Mouse (Mus musculus) limb, embryonic 15.5 days (tissue): ENCODE results near the gene Papss1. TPM values are rescaled to one million over a fixed set of nuclear protein-coding genes. Genes with fewer than 3 reads are reported as not detected.
A peak's percentile ranks its signal among the peaks of the same experiment; 100 is the strongest.

ENCODE experiments used
- ATAC-seq: fragments of 200-750 bp; cut with Nextera tagmentation; 2 replicates; pipeline ENCODE4 v1.8.0; 2017; ENCODE audit warnings: low read depth, moderate TSS enrichment; ENCODE audit not compliant: insufficient number of reproducible peaks, low FRiP score, low TSS enrichment
- H3K27ac ChIP-seq: fragments of 300-500 bp; sonication (generic); 2 replicates; pipeline ENCODE4 v1.5.1; 2015; ENCODE audit warnings: moderate library complexity, mild to moderate bottlenecking, inconsistent platforms
- H3K27me3 ChIP-seq: fragments of 300-500 bp; sonication (generic); 2 replicates; pipeline ENCODE4 v1.6.1; 2015; ENCODE audit warnings: inconsistent platforms
- H3K36me3 ChIP-seq: fragments of 300-500 bp; sonication (generic); 2 replicates; pipeline ENCODE4 v1.6.1; 2015; ENCODE audit warnings: inconsistent platforms
- H3K4me1 ChIP-seq: fragments of 300-500 bp; sonication (generic); 2 replicates; pipeline ENCODE4 v1.6.1; 2015; ENCODE audit warnings: inconsistent platforms
- H3K4me2 ChIP-seq: fragments of 300-500 bp; sonication (generic); 2 replicates; pipeline ENCODE4 v1.6.1; 2015; ENCODE audit warnings: mild to moderate bottlenecking, inconsistent platforms
- H3K4me3 ChIP-seq: fragments of 300-500 bp; sonication (generic); 2 replicates; pipeline ENCODE4 v1.5.1; 2015; ENCODE audit warnings: mild to moderate bottlenecking, inconsistent platforms
- H3K9ac ChIP-seq: fragments of 300-500 bp; sonication (generic); 2 replicates; pipeline ENCODE4 v1.6.1; 2015; ENCODE audit warnings: inconsistent platforms
- H3K9me3 ChIP-seq: fragments of 300-500 bp; sonication (generic); 2 replicates; pipeline ENCODE4 v1.6.1; 2016; ENCODE audit warnings: inconsistent platforms
- whole genome bisulfite sequencing: fragments of 180-500 bp; shearing (Covaris S2); methylation state at CpG from one replicate; pipeline ENCODE4 v1.1.7; 2015; 5-methylcytosine and 5-hydroxymethylcytosine counted together
- polyA plus RNA-seq: library from polyadenylated mRNA; unstranded; fragments of >200 nt; fragmentation: Nextera tagmentation; extraction: Ambion mirVana; gene quantifications from 2 replicates; pipeline ENCODE4 v1.2.1, GENCODE M21; 2015

Papss1 gene
- polyA plus RNA-seq, 1 experiment from 2014 or later, result 132 TPM

GRCm38 (mm10) chr3:131638216-131638615 lies 73.6 kb downstream of the Papss1 start:
- H3K4me2 ChIP-seq, result no peak overlapping the region
- 36% methylated on average over 7 of the region's 7 CpGs for WGBS
- ATAC-seq, result no peak
- H3K27ac ChIP-seq, result peak overlapping the region; percentile 43; the same call in 1 of the 2 replicates
- H3K27me3 ChIP-seq, result no peaks in the 10 kb centered on the region
- H3K9ac ChIP-seq, result no peak overlapping the region
- H3K4me1 ChIP-seq, result peaks cover 16% of the 10 kb centered on the region
- H3K4me3 ChIP-seq, result no peak overlapping the region
- H3K9me3 ChIP-seq, result no peaks in the 10 kb centered on the region
- peaks cover 14% of the 10 kb centered on the region for H3K36me3 ChIP-seq

DNA sequence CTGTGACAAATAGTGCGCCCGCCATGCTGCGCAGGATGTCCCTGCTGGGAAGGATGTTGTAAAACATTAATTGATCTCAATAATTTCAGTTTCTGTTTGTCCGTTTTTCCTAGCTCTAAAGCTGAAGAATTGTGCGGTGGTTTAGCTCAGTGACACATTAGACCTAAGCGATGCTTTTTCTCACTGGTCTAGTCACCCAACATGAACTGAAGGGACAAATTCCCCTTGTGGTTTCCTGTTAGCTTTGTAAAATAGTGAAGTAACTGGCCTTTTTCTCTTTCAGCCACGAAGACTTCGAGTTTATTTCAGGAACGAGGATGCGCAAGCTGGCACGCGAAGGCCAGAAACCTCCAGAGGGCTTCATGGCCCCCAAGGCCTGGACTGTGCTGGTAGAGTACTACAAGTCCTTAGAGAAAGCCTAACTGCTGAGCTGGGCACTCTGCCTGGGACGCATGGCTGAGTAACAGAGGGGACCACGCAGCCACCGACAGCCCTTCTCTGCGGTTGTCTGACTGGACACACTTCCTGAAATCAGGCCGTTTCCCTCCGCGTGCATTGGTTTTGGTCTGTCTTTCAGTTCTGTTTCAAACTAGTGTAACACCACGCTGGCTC lies 78.2 kb downstream of the Papss1 start:
- Histone ChIP-seq H3K36me3 (peaks cover 16% of the 10 kb centered on the region), H3K4me1 (peaks cover 24% of the 10 kb centered on the region), H3K9me3 (no peaks in the 10 kb centered on the region), H3K27ac (no peak overlapping the region), H3K4me2 (no peak overlapping the region), H3K9ac (no peak overlapping the region), H3K4me3 (no peak overlapping the region), H3K27me3 (no peaks in the 10 kb centered on the region)
- ATAC-seq, result no peak
- 84% methylated on average over 20 of the region's 20 CpGs for WGBS

DNA sequence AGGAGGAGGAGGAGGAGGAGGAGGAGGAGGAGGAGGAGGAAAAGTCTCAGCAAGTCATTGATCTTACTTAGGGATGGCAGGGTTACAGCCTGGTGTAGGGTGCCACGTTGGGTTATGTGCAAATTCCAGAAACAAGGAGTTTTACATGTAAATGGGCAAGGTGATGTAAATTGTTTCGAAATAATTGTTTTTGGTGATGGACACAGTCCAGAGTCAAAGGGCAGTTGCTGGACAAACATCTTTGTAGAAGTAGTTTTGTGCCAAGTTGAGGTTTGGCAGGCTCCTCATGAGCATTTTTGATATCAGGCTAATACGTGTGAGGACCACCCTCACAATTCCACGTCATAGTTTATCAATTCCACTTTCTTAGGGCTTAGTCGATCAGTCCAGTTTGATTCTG lies 80.6 kb downstream of the Papss1 start:
- no peak overlapping the region for H3K4me3 ChIP-seq
- H3K27me3 ChIP-seq, result no peaks in the 10 kb centered on the region
- peak overlapping the region; percentile 67; the same call in 1 of the 2 replicates for H3K27ac ChIP-seq
- peaks cover 14% of the 10 kb centered on the region; the same call in 1 of the 2 replicates for H3K4me1 ChIP-seq
- no peak overlapping the region for H3K9ac ChIP-seq
- H3K9me3 ChIP-seq, result no peaks in the 10 kb centered on the region
- no peak for ATAC-seq
- H3K4me2 ChIP-seq, result no peak overlapping the region
- H3K36me3 ChIP-seq, result peaks cover 10% of the 10 kb centered on the region
- 80% methylated on average over 5 of the region's 5 CpGs for WGBS

DNA sequence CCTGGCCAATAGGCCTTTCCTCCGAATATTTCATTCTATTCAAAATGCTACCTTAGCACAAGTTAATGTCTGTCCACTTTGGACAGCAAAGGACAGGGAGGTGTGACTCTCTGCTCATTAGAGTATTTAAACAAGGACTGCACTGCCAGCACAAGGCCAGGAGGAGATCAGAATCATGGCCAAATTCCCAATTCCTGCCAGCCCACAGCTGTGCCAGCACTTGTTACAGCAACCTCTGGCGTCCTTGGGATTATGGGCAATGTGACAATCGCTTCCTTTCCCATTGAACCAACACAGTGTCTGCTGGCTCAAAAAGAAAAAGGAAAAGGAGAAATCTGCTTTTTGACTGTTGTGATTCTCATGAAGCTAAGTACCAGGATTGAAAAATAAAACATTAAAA lies 89.8 kb downstream of the Papss1 start:
- H3K4me2 ChIP-seq, result no peak overlapping the region
- no peak for ATAC-seq
- no peaks in the 10 kb centered on the region for H3K36me3 ChIP-seq
- H3K4me1 ChIP-seq, result peaks cover 6% of the 10 kb centered on the region
- H3K27me3 ChIP-seq, result no peaks in the 10 kb centered on the region
- 72% methylated on average over 3 of the region's 3 CpGs for WGBS
- no peak overlapping the region for H3K4me3 ChIP-seq
- no peak overlapping the region for H3K9ac ChIP-seq
- no peaks in the 10 kb centered on the region for H3K9me3 ChIP-seq
- no peak overlapping the region for H3K27ac ChIP-seq

DNA sequence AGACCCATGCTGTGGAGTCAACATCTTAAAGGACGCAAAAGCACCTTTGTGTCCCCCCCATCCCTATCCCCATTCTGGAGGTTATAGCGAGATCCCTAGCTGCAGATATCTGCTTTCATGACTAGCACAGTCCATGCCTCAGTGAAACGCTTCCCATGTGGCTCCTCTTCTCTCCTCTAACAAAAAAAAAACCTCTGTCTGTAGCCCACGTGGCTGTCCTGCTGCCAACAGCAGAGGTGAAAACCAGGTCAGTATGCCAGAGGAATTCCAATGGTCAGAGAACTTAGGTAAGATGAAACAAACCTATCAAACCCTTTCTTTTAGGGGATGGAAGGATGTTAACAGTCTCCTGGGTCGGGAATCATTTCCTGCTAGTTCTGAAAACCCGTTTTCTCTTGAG lies 91.5 kb downstream of the Papss1 start:
- no peak for ATAC-seq
- no peaks in the 10 kb centered on the region for H3K36me3 ChIP-seq

DNA sequence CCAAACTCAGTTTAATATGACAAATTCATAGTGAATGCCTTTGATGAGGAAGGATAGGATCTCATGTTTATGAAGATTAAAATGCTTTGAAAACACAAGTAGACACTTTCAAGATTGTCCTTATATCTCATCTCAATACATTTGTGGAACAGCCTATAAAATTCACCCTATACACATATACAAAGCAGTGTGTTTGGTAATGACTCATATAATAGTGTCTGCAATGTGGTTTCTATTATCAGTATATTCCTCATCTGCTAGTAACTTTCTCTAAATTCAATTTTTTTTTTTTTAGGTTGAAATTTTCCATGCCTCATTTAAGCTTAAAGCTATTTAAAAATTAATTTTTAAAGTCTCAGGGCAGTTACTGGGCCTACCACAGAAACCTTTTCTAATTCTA lies 95.6 kb downstream of the Papss1 start:
- no peaks in the 10 kb centered on the region for H3K36me3 ChIP-seq
- H3K9ac ChIP-seq, result no peak overlapping the region
- H3K27ac ChIP-seq, result no peak overlapping the region
- no peaks in the 10 kb centered on the region for H3K27me3 ChIP-seq
- no peak for ATAC-seq
- no peaks in the 10 kb centered on the region for H3K9me3 ChIP-seq
- no peak overlapping the region for H3K4me3 ChIP-seq
- no peak overlapping the region for H3K4me2 ChIP-seq
- peaks cover 7% of the 10 kb centered on the region; the same call in 1 of the 2 replicates for H3K4me1 ChIP-seq

More for the DNA sequence above, 91.5 kb downstream of the Papss1 start:
- H3K4me2 ChIP-seq, result no peak overlapping the region
- no peak overlapping the region for H3K27ac ChIP-seq
- WGBS, result 41% methylated on average over 6 of the region's 6 CpGs
- H3K4me3 ChIP-seq, result no peak overlapping the region
- H3K4me1 ChIP-seq, result peaks cover 6% of the 10 kb centered on the region
- H3K27me3 ChIP-seq, result no peaks in the 10 kb centered on the region
- no peak overlapping the region for H3K9ac ChIP-seq
- H3K9me3 ChIP-seq, result no peaks in the 10 kb centered on the region

- Histone ChIP-seq H3K4me3 (no peak overlapping the region), H3K4me1 (peaks cover 7% of the 10 kb centered on the region; the same call in 1 of the 2 replicates), H3K9ac (no peak overlapping the region), H3K4me2 (no peak overlapping the region), H3K36me3 (no peaks in the 10 kb centered on the region), H3K9me3 (no peaks in the 10 kb centered on the region), H3K27ac (no peak overlapping the region), H3K27me3 (no peaks in the 10 kb centered on the region)
- ATAC-seq, result no peak
- 74% methylated on average over 4 of the region's 4 CpGs for WGBS
Observed at GRCm38 (mm10) chr3:131660629-131661028, 96.1 kb downstream of the Papss1 start.

DNA sequence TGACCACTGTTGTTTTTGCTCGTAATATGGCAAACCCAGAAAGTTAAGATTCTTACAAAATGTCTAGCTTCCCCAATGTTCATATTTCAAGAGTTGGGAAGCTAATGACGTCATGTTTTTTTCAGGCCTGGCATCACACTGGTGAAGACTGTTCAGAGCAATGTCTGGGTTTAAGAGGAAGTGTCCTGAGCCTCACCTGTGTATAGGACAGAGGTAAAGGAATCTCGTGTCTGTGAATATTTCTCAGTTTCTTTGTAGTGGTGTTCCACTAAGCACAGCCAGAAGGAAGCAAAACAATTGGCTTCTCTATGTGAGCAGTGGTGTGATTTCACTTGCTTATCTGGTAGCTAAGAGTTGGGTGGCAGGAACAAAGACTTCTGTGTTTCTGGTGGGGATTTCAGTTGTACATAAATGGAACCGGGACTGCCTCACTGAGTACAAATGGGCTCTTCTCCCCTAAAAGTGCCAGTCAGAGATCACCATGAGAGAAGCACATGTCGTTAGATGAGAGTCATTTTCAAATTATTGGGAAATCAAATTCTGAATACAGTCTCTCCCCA lies 98.1 kb downstream of the Papss1 start:
- H3K4me1 ChIP-seq, result peaks cover 2% of the 10 kb centered on the region; the same call in 1 of the 2 replicates
- H3K36me3 ChIP-seq, result no peaks in the 10 kb centered on the region
- no peaks in the 10 kb centered on the region for H3K9me3 ChIP-seq
- no peak for ATAC-seq
- H3K4me3 ChIP-seq, result no peak overlapping the region
- no peak overlapping the region for H3K9ac ChIP-seq
- H3K4me2 ChIP-seq, result no peak overlapping the region
- WGBS, result 63% methylated on average over 5 of the region's 5 CpGs
- H3K27ac ChIP-seq, result no peak overlapping the region
- no peaks in the 10 kb centered on the region for H3K27me3 ChIP-seq

DNA sequence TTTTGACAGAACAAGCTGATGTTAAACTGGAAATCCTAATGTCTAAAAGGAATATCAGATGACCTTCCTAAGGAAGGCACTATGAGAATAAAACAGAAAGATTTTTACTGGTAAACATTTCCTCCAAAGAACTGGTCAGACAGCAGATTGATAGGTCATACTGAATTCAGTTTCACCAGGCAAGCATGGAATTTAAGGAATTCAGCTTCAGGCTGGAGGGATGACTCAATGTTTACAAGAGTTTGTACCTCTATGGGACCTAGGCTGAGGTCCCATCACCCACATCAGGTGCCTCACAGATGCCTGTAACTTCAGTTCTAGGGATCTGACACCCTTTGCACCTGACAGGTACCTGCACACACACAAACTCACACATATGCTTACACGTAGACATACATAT lies 105.3 kb downstream of the Papss1 start:
- H3K27me3 ChIP-seq, result no peaks in the 10 kb centered on the region
- H3K4me3 ChIP-seq, result no peak overlapping the region
- no peak for ATAC-seq
- no peaks in the 10 kb centered on the region for H3K4me1 ChIP-seq
- H3K9ac ChIP-seq, result no peak overlapping the region
- no peaks in the 10 kb centered on the region for H3K36me3 ChIP-seq
- whole genome bisulfite sequencing, result 82% methylated on average over 1 of the region's 1 CpGs
- no peak overlapping the region for H3K4me2 ChIP-seq
- H3K9me3 ChIP-seq, result no peaks in the 10 kb centered on the region
- no peak overlapping the region for H3K27ac ChIP-seq

DNA sequence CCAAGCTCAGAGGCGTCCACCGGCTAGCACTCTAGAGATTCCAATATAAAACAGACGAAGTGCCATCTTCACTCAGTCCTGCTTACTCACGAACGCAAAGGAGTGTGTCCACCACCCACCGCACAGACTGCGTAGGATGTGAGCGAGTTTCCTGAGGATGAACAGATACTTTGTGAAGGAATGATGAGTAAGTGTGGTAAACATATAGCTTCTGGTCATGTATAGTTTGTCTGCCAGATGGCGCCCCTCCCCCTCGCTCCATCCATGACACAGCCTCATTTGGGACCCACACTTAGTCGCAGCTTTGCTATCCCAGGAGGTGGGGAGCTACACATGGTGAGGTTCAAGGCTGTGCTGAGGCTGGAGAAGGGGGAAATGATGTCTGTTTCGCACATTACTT lies 121.5 kb downstream of the Papss1 start:
- H3K4me1 ChIP-seq, result peaks cover 8% of the 10 kb centered on the region
- H3K4me3 ChIP-seq, result no peak overlapping the region
- WGBS, result 78% methylated on average over 12 of the region's 12 CpGs
- H3K9me3 ChIP-seq, result no peaks in the 10 kb centered on the region
- H3K4me2 ChIP-seq, result no peak overlapping the region
- H3K36me3 ChIP-seq, result no peaks in the 10 kb centered on the region
- no peak overlapping the region for H3K27ac ChIP-seq
- H3K9ac ChIP-seq, result no peak overlapping the region
- no peaks in the 10 kb centered on the region for H3K27me3 ChIP-seq
- no peak for ATAC-seq

DNA sequence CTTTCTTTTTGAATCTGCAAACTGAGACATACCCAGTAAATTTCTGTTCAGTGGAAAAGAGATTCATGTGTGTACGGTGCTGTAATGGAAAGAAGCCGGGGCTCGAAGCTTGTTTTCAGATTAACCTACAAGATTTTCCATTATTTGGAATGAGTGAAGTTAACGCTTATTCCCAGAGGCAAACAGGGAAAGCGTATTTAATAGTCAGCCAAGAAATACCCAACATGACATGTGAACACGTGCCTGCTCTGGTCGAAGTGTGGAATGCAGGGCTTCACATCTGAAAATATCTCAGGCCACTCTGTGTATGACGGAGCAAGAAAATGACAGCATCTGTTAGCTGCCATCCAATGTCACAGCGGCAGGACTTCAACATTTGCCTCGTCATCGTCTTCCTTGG lies 125.4 kb downstream of the Papss1 start:
- ATAC-seq, result no peak
- Histone ChIP-seq H3K9ac (no peak overlapping the region), H3K27ac (0 out of 2 replicates have a peak overlapping the region, but pooled peaks have one; percentile 38), H3K4me1 (peaks cover 12% of the 10 kb centered on the region), H3K4me2 (no peak overlapping the region), H3K9me3 (no peaks in the 10 kb centered on the region), H3K27me3 (no peaks in the 10 kb centered on the region), H3K4me3 (no peak overlapping the region), H3K36me3 (no peaks in the 10 kb centered on the region)
- 45% methylated on average over 11 of the region's 11 CpGs for WGBS

GRCm38 (mm10) chr3:131690543-131690942 lies 126.0 kb downstream of the Papss1 start:
- WGBS, result 77% methylated on average over 7 of the region's 7 CpGs
- Histone ChIP-seq H3K4me3 (no peak overlapping the region), H3K36me3 (no peaks in the 10 kb centered on the region), H3K9me3 (no peaks in the 10 kb centered on the region), H3K27me3 (no peaks in the 10 kb centered on the region), H3K4me2 (no peak overlapping the region), H3K27ac (no peak overlapping the region), H3K4me1 (peaks cover 12% of the 10 kb centered on the region), H3K9ac (no peak overlapping the region)
- no peak for ATAC-seq
